In the genomic region with DNA sequence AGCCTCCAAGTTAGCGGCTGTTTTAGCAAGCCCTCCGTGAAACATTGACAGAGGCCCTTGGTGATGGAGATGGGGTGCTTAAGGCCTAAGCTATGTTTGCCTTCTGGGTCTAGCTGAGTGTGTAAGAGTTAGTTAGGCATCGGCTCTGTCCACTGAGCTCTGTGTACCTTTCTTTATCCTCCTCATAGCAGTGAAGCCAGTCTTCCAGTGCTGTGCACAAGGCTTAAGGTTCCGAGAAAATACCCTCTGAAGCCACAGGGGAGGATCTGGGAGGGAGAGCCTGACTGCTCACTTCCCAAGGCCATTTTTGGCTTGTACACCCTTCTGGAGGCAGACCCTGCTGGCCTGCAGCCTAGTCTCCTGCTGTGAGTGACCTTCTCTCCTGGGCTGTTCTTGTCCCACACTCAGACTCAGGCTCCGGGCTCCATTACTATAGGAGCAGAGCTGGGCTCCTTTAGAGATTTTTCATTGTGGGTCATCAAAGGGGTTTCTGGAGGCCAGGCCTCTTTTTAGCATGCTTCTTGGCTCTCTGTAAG, we compare ENCODE assay signal across 12 mouse cellular contexts. TPM values are rescaled to one million over a fixed set of nuclear protein-coding genes. Genes with fewer than 3 reads are reported as not detected.
A peak's percentile ranks its signal among the peaks of the same experiment; 100 is the strongest.
DNase-seq lines count a peak whose midpoint lies in the region; ATAC-seq and TF ChIP-seq lines count a peak whose summit lies in the region.
"Had no signal": no experiment of that assay in that cellular context is flagged by ENCODE, and none has a peak within 500 bp of the region (broad histone marks: within the 10 kb centered on the region; RNA-seq: fewer than 3 reads in every experiment).

No protein-coding gene starts in this region.

- H3K4me3 ChIP-seq in left cerebral cortex, adult 2 months, result no peak overlapping the region
- H3K4me3 ChIP-seq in neural tube, embryonic 15.5 days (replicated peaks), result no peak overlapping the region
- H3K4me3 ChIP-seq: embryonic facial prominence, embryonic 12.5 days had no signal

- no peaks in the 10 kb centered on the region for H3K9me3 ChIP-seq in neural tube, embryonic 15.5 days (replicated peaks)
- H3K9me3 ChIP-seq: embryonic facial prominence, embryonic 12.5 days had no signal

- no peaks in the 10 kb centered on the region for H3K27me3 ChIP-seq in neural tube, embryonic 15.5 days (replicated peaks)
- H3K27me3 ChIP-seq: embryonic facial prominence, embryonic 12.5 days had no signal

- intact Hi-C loops in left cerebral cortex, adult 2 months (cut with DNase I), result no loop called here
- intact Hi-C loops in left cerebral cortex, postnatal 36 days (cut with DNase I), result no loop called here
- intact Hi-C loops in heart, postnatal 10 days (cut with DNase I), result no loop called here

- H3K27ac ChIP-seq in left cerebral cortex, adult 2 months, result peak overlapping the region; percentile 40; the same call in 1 of the 2 replicates
- peak overlapping the region; percentile 80 for H3K27ac ChIP-seq in neural tube, embryonic 15.5 days (replicated peaks)
- H3K27ac ChIP-seq: embryonic facial prominence, embryonic 12.5 days had no signal

- no peak; the same call in 1 of the 2 replicates for TF ChIP-seq CTCF in left cerebral cortex, adult 2 months (IDR thresholded peaks at IDR 0.05)

- H3K9ac ChIP-seq in neural tube, embryonic 15.5 days (replicated peaks), result no peak overlapping the region
- H3K9ac ChIP-seq: embryonic facial prominence, embryonic 12.5 days had no signal

- H3K36me3 ChIP-seq in neural tube, embryonic 15.5 days, result peaks cover 17% of the 10 kb centered on the region

- ATAC-seq in neural tube, embryonic 15.5 days (ENCODE audit: low FRiP score), result peak; percentile 12; the same call in 1 of the 2 replicates

- no peak overlapping the region for H3K4me2 ChIP-seq in neural tube, embryonic 15.5 days
- H3K4me2 ChIP-seq: embryonic facial prominence, embryonic 12.5 days had no signal

- WGBS in neural tube, embryonic 15.5 days, result 73% methylated on average over 5 of the region's 5 CpGs

- no peak for DNase-seq in left cerebral cortex, adult 2 months (ENCODE audit: extremely low spot score in 1 of 2, low spot score in 2 of 2)
- DNase-seq in left cerebral cortex, postnatal 36 days (ENCODE audit: low spot score in 2 of 2), result no peak
- DNase-seq in cerebellum, adult 18-20 months, result peak; percentile 58 to 59
- DNase-seq in heart, postnatal 10 days, result peak; percentile 76 to 77
- DNase-seq in frontal cortex, postnatal 36 days (ENCODE audit: low spot score in 2 of 2), result no peak
- DNase-seq in thymus, postnatal 14 days, result no peak
- no peak for DNase-seq in retina, embryonic 14.5 days (ENCODE audit: low spot score)

- H3K4me1 ChIP-seq in neural tube, embryonic 15.5 days, result peaks cover 38% of the 10 kb centered on the region

RNA-seq across cellular contexts. Expression of a gene that starts 56.7 kb away (rescaled TPM):
- 10 to 100 TPM; 33.3 to 33.5 TPM for total RNA-seq in left cerebral cortex, adult 2 months (2021)
- 10 to 100 TPM; 20.3 to 27.8 TPM for total RNA-seq in left cerebral cortex, postnatal 36 days (2021)
- total RNA-seq in heart, postnatal 10 days (2021), result 1 to 10 TPM; 4.5 to 5.0 TPM
- 12.7 and 15.6 TPM in 2 replicates for polyA plus RNA-seq in neural tube, embryonic 15.5 days (2015; fragmentation: Nextera tagmentation; extraction: Ambion mirVana)

RNA-seq across cellular contexts. Expression of a gene that starts 56.7 kb away (rescaled TPM):
- total RNA-seq in left cerebral cortex, adult 2 months (2021), result under 1 TPM in 1 of 2 experiments, not detected in 1; 0.35 TPM
- not detected for total RNA-seq in left cerebral cortex, postnatal 36 days (2021)
- total RNA-seq in heart, postnatal 10 days (2021), result not detected
- polyA plus RNA-seq in neural tube, embryonic 15.5 days (2015; fragmentation: Nextera tagmentation; extraction: Ambion mirVana), result 0.55 and 0.60 TPM in 2 replicates
- total RNA-seq: MEL had no signal
- polyA plus RNA-seq: limb, embryonic 11.5 days; neural tube, embryonic 11.5 days had no signal

RNA-seq across cellular contexts. Expression of a gene that starts 56.7 kb away (rescaled TPM):
- total RNA-seq in left cerebral cortex, adult 2 months (2021), result 10 to 100 TPM; 45.7 to 49.9 TPM
- total RNA-seq in left cerebral cortex, postnatal 36 days (2021), result 10 to 100 TPM; 44.1 to 53.2 TPM
- 10 to 100 TPM; 46.8 to 50.3 TPM for total RNA-seq in heart, postnatal 10 days (2021)
- polyA plus RNA-seq in neural tube, embryonic 15.5 days (2015; fragmentation: Nextera tagmentation; extraction: Ambion mirVana), result 169 and 180 TPM in 2 replicates

Comparison
In these comparisons a context has a peak if more than half of its experiments do, and no peak if none do; other contexts are left out.
1. DNase-seq: peak in cerebellum, adult 18-20 months (2 of 2) and heart, postnatal 10 days (2 of 2); none in left cerebral cortex, adult 2 months (0 of 2), left cerebral cortex, postnatal 36 days (0 of 2), frontal cortex, postnatal 36 days (0 of 2), thymus, postnatal 14 days (single experiment) and retina, embryonic 14.5 days (single experiment).